Mouse (Mus musculus) liver, embryonic 16.5 days (tissue): ENCODE measurements around the gene Pigq. TPM values are rescaled to one million over a fixed set of nuclear protein-coding genes. Genes with fewer than 3 reads are reported as not detected.
A peak's percentile ranks its signal among the peaks of the same experiment; 100 is the strongest.

Experiments
- ATAC-seq: fragments of 200-750 bp; cut with Nextera tagmentation; 2 replicates; pipeline ENCODE4 v1.8.0; 2017; ENCODE audit warnings: low read depth, mild to moderate bottlenecking, moderate number of reproducible peaks, moderate library complexity
- H3K27ac ChIP-seq: fragments of 300-500 bp; sonication (generic); 2 replicates; pipeline ENCODE4 v1.5.1; 2014; ENCODE audit warnings: mild to moderate bottlenecking, low read length
- H3K27me3 ChIP-seq: fragments of 300-500 bp; sonication (generic); 2 replicates; pipeline ENCODE4 v1.6.1; 2014; ENCODE audit warnings: low read depth, low read length, mixed read lengths; ENCODE audit not compliant: control insufficient read depth, insufficient read depth
- H3K36me3 ChIP-seq: fragments of 300-500 bp; sonication (generic); 2 replicates; pipeline ENCODE4 v1.6.1; 2014; ENCODE audit warnings: mild to moderate bottlenecking; ENCODE audit not compliant: control insufficient read depth, insufficient read depth
- H3K4me1 ChIP-seq: fragments of 300-500 bp; sonication (generic); 2 replicates; pipeline ENCODE4 v1.6.1; 2014; ENCODE audit warnings: low read depth, low read length, mixed read lengths; ENCODE audit not compliant: control insufficient read depth
- H3K4me2 ChIP-seq: fragments of 300-500 bp; sonication (generic); 2 replicates; pipeline ENCODE4 v1.6.1; 2014; ENCODE audit warnings: low read depth, low read length, mixed read lengths
- H3K4me3 ChIP-seq: fragments of 300-500 bp; sonication (generic); 2 replicates; pipeline ENCODE4 v1.5.1; 2014; ENCODE audit warnings: low read depth, mild to moderate bottlenecking, low read length
- H3K9ac ChIP-seq: fragments of 300-500 bp; sonication (generic); 2 replicates; pipeline ENCODE4 v1.6.1; 2014; ENCODE audit warnings: low read depth, low read length
- H3K9me3 ChIP-seq: fragments of 300-500 bp; sonication (generic); replicated peaks from 2 replicates; pipeline ENCODE4 v1.6.1; 2016; ENCODE audit warnings: low read length; ENCODE audit not compliant: control insufficient read depth
- WGBS: fragments of 180-500 bp; shearing (Covaris S2); extraction: QIAGEN DNeasy Blood & Tissue Kit; methylation state at CpG from one replicate; pipeline ENCODE4 v1.1.7; 2014; ENCODE audit not compliant: insufficient replicate concordance; 5-methylcytosine and 5-hydroxymethylcytosine counted together
- polyA plus RNA-seq: library from polyadenylated mRNA; unstranded; fragments of >200 nt; fragmentation: Nextera tagmentation; extraction: Ambion mirVana; gene quantifications from 2 replicates; pipeline ENCODE4 v1.2.1, GENCODE M21; 2015

Gene Pigq
- polyA plus RNA-seq, 1 experiment from 2014 or later, result 154 TPM

- Histone ChIP-seq H3K27ac (no peak within 1 kb of the TSS), H3K4me1 (peaks cover 33% of the 10 kb centered on the region), H3K36me3 (no peaks in the 10 kb centered on the region), H3K27me3 (peaks cover 42% of the 10 kb centered on the region), H3K4me3 (peak within 1 kb of the TSS; percentile 52), H3K9ac (peak within 1 kb of the TSS; percentile 24; the same call in 1 of the 2 replicates), H3K4me2 (peak within 1 kb of the TSS; percentile 74), H3K9me3 (no peaks in the 10 kb centered on the region)
- 3% methylated on average over 58 of the region's 58 CpGs for WGBS
- ATAC-seq, result no peak
Measured at GRCm38 (mm10) chr17:25951803-25952623, 7.3 kb upstream of the Pigq start, which contains the start of gene A930017K11Rik. Gene A930017K11Rik (minus strand): TSS chr17:25952565.

GRCm38 (mm10) chr17:25951225-25951802, 6.6 kb upstream of the Pigq start:
- Histone ChIP-seq H3K4me2 (peak overlapping the region; percentile 74), H3K27ac (no peak overlapping the region), H3K4me3 (peak overlapping the region; percentile 52), H3K4me1 (peaks cover 40% of the 10 kb centered on the region), H3K27me3 (peaks cover 42% of the 10 kb centered on the region), H3K9ac (0 out of 2 replicates have a peak overlapping the region, but pooled peaks have one; percentile 8), H3K36me3 (no peaks in the 10 kb centered on the region), H3K9me3 (no peaks in the 10 kb centered on the region)
- no peak for ATAC-seq
- under 1% methylated on average over 33 of the region's 33 CpGs for WGBS

GRCm38 (mm10) chr17:25950706-25951105, 6.0 kb upstream of the Pigq start:
- Histone ChIP-seq H3K4me3 (no peak overlapping the region), H3K27me3 (peaks cover 42% of the 10 kb centered on the region), H3K4me1 (peaks cover 46% of the 10 kb centered on the region), H3K27ac (no peak overlapping the region), H3K9me3 (no peaks in the 10 kb centered on the region), H3K9ac (no peak overlapping the region), H3K4me2 (peak overlapping the region; percentile 74; the same call in 1 of the 2 replicates), H3K36me3 (no peaks in the 10 kb centered on the region)
- 0% methylated on average over 2 of the region's 3 CpGs for WGBS
- no peak; the same call in 1 of the 2 replicates for ATAC-seq

GRCm38 (mm10) chr17:25949981-25950380, 5.2 kb upstream of the Pigq start:
- H3K4me1 ChIP-seq, result peaks cover 53% of the 10 kb centered on the region
- H3K4me3 ChIP-seq, result no peak overlapping the region
- no peak overlapping the region for H3K27ac ChIP-seq
- peaks cover 42% of the 10 kb centered on the region for H3K27me3 ChIP-seq
- no peak overlapping the region for H3K9ac ChIP-seq
- no peak for ATAC-seq
- no peak overlapping the region for H3K4me2 ChIP-seq
- 71% methylated on average over 5 of the region's 5 CpGs for WGBS
- no peaks in the 10 kb centered on the region for H3K9me3 ChIP-seq
- H3K36me3 ChIP-seq, result no peaks in the 10 kb centered on the region

GRCm38 (mm10) chr17:25948051-25948450, 3.3 kb upstream of the Pigq start:
- Histone ChIP-seq H3K27ac (peak overlapping the region; percentile 99), H3K4me1 (peaks cover 71% of the 10 kb centered on the region), H3K4me2 (peak overlapping the region; percentile 30), H3K4me3 (no peak overlapping the region), H3K36me3 (no peaks in the 10 kb centered on the region), H3K27me3 (peaks cover 36% of the 10 kb centered on the region), H3K9ac (peak overlapping the region; percentile 66), H3K9me3 (no peaks in the 10 kb centered on the region)
- no peak for ATAC-seq
- 66% methylated on average over 8 of the region's 8 CpGs for WGBS

- H3K4me1 ChIP-seq, result peaks cover 72% of the 10 kb centered on the region
- no peak for ATAC-seq
- peak overlapping the region; percentile 30 for H3K4me2 ChIP-seq
- no peak overlapping the region for H3K4me3 ChIP-seq
- no peaks in the 10 kb centered on the region for H3K9me3 ChIP-seq
- peak overlapping the region; percentile 66 for H3K9ac ChIP-seq
- 43% methylated on average over 4 of the region's 4 CpGs for WGBS
- H3K27me3 ChIP-seq, result peaks cover 31% of the 10 kb centered on the region
- H3K36me3 ChIP-seq, result no peaks in the 10 kb centered on the region
- H3K27ac ChIP-seq, result peak overlapping the region; percentile 99
Measured at GRCm38 (mm10) chr17:25947576-25947975, 2.8 kb upstream of the Pigq start.

GRCm38 (mm10) chr17:25946891-25947290, 2.2 kb upstream of the Pigq start:
- ATAC-seq, result no peak
- peaks cover 68% of the 10 kb centered on the region for H3K4me1 ChIP-seq
- peak overlapping the region; percentile 54 for H3K4me2 ChIP-seq
- 86% methylated on average over 8 of the region's 8 CpGs for WGBS
- peaks cover 24% of the 10 kb centered on the region for H3K27me3 ChIP-seq
- peak overlapping the region; percentile 66 for H3K9ac ChIP-seq
- H3K36me3 ChIP-seq, result no peaks in the 10 kb centered on the region
- H3K27ac ChIP-seq, result peak overlapping the region; percentile 99
- no peaks in the 10 kb centered on the region for H3K9me3 ChIP-seq
- H3K4me3 ChIP-seq, result peak overlapping the region; percentile 9

- H3K4me3 ChIP-seq, result peak overlapping the region; percentile 9
- H3K4me1 ChIP-seq, result peaks cover 63% of the 10 kb centered on the region
- no peaks in the 10 kb centered on the region for H3K36me3 ChIP-seq
- ATAC-seq, result peak; percentile 20
- 38% methylated on average over 7 of the region's 7 CpGs for WGBS
- no peaks in the 10 kb centered on the region for H3K9me3 ChIP-seq
- peak overlapping the region; percentile 54 for H3K4me2 ChIP-seq
- H3K27me3 ChIP-seq, result peaks cover 19% of the 10 kb centered on the region
- H3K27ac ChIP-seq, result peak overlapping the region; percentile 99
- peak overlapping the region; percentile 66 for H3K9ac ChIP-seq
Measured at GRCm38 (mm10) chr17:25946349-25946748, 1.6 kb upstream of the Pigq start.
